Mouse (Mus musculus): ENCODE measurements around the gene Pak1ip1. TPM values are rescaled to one million over a fixed set of nuclear protein-coding genes. Genes with fewer than 3 reads are reported as not detected.

Gene Pak1ip1
- 34.9 TPM for polyA plus RNA-seq (2014; fragmentation: Illumina TruSeq; extraction: RNeasy Lipid Tissue Mini Kit (QIAGEN cat#74804); ENCODE audit: low read depth, low replicate concordance)

GRCm38 (mm10) chr13:41000926-41001639 is at the start of gene Pak1ip1:
Pak1ip1 (plus strand) TSS chr13:41001023.

GRCm38 (mm10) chr13:41015829-41016634 is 15.2 kb downstream of the Pak1ip1 start, which contains the start of gene Tmem14c:
Tmem14c (plus strand) TSS chr13:41016292.

Other genes with a start within 250 kb of the Pak1ip1 start
- gene Gcnt2, start 141.3 kb upstream of the Pak1ip1 start, polyA plus RNA-seq (2014; fragmentation: Illumina TruSeq; extraction: RNeasy Lipid Tissue Mini Kit (QIAGEN cat#74804); ENCODE audit: low read depth, low replicate concordance): 7.8 TPM
- gene Tmem14c, start 15.3 kb downstream of the Pak1ip1 start, polyA plus RNA-seq (2014; fragmentation: Illumina TruSeq; extraction: RNeasy Lipid Tissue Mini Kit (QIAGEN cat#74804); ENCODE audit: low read depth, low replicate concordance): 155 TPM
- gene Mak, start 78.7 kb downstream of the Pak1ip1 start, polyA plus RNA-seq (2014; fragmentation: Illumina TruSeq; extraction: RNeasy Lipid Tissue Mini Kit (QIAGEN cat#74804); ENCODE audit: low read depth, low replicate concordance): not detected
- not detected for gene Gcm2, start 110.0 kb downstream of the Pak1ip1 start, polyA plus RNA-seq (2014; fragmentation: Illumina TruSeq; extraction: RNeasy Lipid Tissue Mini Kit (QIAGEN cat#74804); ENCODE audit: low read depth, low replicate concordance)
- not detected for gene Sycp2l, start 113.3 kb downstream of the Pak1ip1 start, polyA plus RNA-seq (2014; fragmentation: Illumina TruSeq; extraction: RNeasy Lipid Tissue Mini Kit (QIAGEN cat#74804); ENCODE audit: low read depth, low replicate concordance)
- 0.16 TPM for gene Elovl2, start 219.4 kb downstream of the Pak1ip1 start, polyA plus RNA-seq (2014; fragmentation: Illumina TruSeq; extraction: RNeasy Lipid Tissue Mini Kit (QIAGEN cat#74804); ENCODE audit: low read depth, low replicate concordance)
- 21.0 TPM for gene Smim13, start 248.8 kb downstream of the Pak1ip1 start, polyA plus RNA-seq (2014; fragmentation: Illumina TruSeq; extraction: RNeasy Lipid Tissue Mini Kit (QIAGEN cat#74804); ENCODE audit: low read depth, low replicate concordance)